Mouse (Mus musculus) stomach, embryonic 16.5 days (tissue): ENCODE measurements around the gene Prr3. TPM values are rescaled to one million over a fixed set of nuclear protein-coding genes. Genes with fewer than 3 reads are reported as not detected.

ENCODE experiments used
- ATAC-seq: fragments of 200-750 bp; cut with Nextera tagmentation; 2 replicates; pipeline ENCODE4 v1.8.0; 2017; ENCODE audit warnings: moderate number of reproducible peaks, moderate TSS enrichment; ENCODE audit not compliant: insufficient read depth, low FRiP score
- H3K27ac ChIP-seq: fragments of 300-500 bp; sonication (generic); 2 replicates; pipeline ENCODE4 v1.5.1; 2014; ENCODE audit warnings: low read length
- H3K27me3 ChIP-seq: fragments of 300-500 bp; sonication (generic); 2 replicates; pipeline ENCODE4 v1.6.1; 2014; ENCODE audit warnings: low read length, control low read depth, mixed read lengths; ENCODE audit not compliant: control insufficient read depth, insufficient read depth
- H3K36me3 ChIP-seq: fragments of 300-500 bp; sonication (generic); 2 replicates; pipeline ENCODE4 v1.6.1; 2014; ENCODE audit warnings: low read length; ENCODE audit not compliant: control insufficient read depth, insufficient read depth
- H3K4me1 ChIP-seq: fragments of 300-500 bp; sonication (generic); 2 replicates; pipeline ENCODE4 v1.6.1; 2014; ENCODE audit warnings: low read length, control low read depth, mixed read lengths; ENCODE audit not compliant: control insufficient read depth, insufficient read depth
- H3K4me2 ChIP-seq: fragments of 300-500 bp; sonication (generic); 2 replicates; pipeline ENCODE4 v1.6.1; 2014; ENCODE audit warnings: low read depth, low read length, mixed read lengths
- H3K4me3 ChIP-seq: fragments of 300-500 bp; sonication (generic); replicated peaks from 2 replicates; pipeline ENCODE4 v1.5.1; 2014; ENCODE audit warnings: mild to moderate bottlenecking, low read length
- H3K9ac ChIP-seq: fragments of 300-500 bp; sonication (generic); 2 replicates; pipeline ENCODE4 v1.6.1; 2014; ENCODE audit warnings: low read length
- H3K9me3 ChIP-seq: fragments of 300-500 bp; sonication (generic); replicated peaks from 2 replicates; pipeline ENCODE4 v1.6.1; 2016; ENCODE audit warnings: low read length, control low read depth; ENCODE audit not compliant: control insufficient read depth
- WGBS: fragments of 180-500 bp; shearing (Covaris S2); extraction: QIAGEN DNeasy Blood & Tissue Kit; methylation state at CpG from one replicate; pipeline ENCODE4 v1.1.7; 2014; 5-methylcytosine and 5-hydroxymethylcytosine counted together
- microRNA counts: library from miRNA; unstranded; fragments of <30 nt; microRNA quantifications from one replicate; lab custom pipeline; 2016
- microRNA-seq: library from miRNA; unstranded; fragments of <30 nt; microRNA quantifications from one replicate; pipeline ENCODE4, GENCODE M21; 2016
- polyA plus RNA-seq: library from polyadenylated mRNA; unstranded; fragments of >200 nt; fragmentation: Nextera tagmentation; extraction: Ambion mirVana; gene quantifications from 2 replicates; pipeline ENCODE4 v1.2.1, GENCODE M21; 2015

The Prr3 gene
- polyA plus RNA-seq, 1 experiment from 2014 or later = 23.4 TPM

GRCm38 (mm10) chr17:35930627-35931026, 49.4 kb downstream of the Prr3 start:
- no peak overlapping the region for H3K27ac ChIP-seq
- WGBS = 95% methylated on average over 12 of the region's 12 CpGs
- H3K36me3 ChIP-seq = peaks cover 32% of the 10 kb centered on the region
- no peak for ATAC-seq
- no peaks in the 10 kb centered on the region for H3K4me1 ChIP-seq
- no peak overlapping the region for H3K4me3 ChIP-seq
- H3K27me3 ChIP-seq = no peaks in the 10 kb centered on the region
- H3K9me3 ChIP-seq = no peaks in the 10 kb centered on the region
- H3K4me2 ChIP-seq = no peak overlapping the region
- no peak overlapping the region for H3K9ac ChIP-seq

- Histone ChIP-seq H3K4me2 (no peak overlapping the region), H3K36me3 (peaks cover 38% of the 10 kb centered on the region), H3K27me3 (no peaks in the 10 kb centered on the region), H3K4me1 (no peaks in the 10 kb centered on the region), H3K9me3 (no peaks in the 10 kb centered on the region), H3K4me3 (no peak overlapping the region), H3K27ac (no peak overlapping the region), H3K9ac (no peak overlapping the region)
- WGBS = 94% methylated on average over 2 of the region's 2 CpGs
- ATAC-seq = no peak
Measured at GRCm38 (mm10) chr17:35929534-35929933, 50.5 kb downstream of the Prr3 start.

GRCm38 (mm10) chr17:35927471-35927870, 52.6 kb downstream of the Prr3 start:
- H3K4me1 ChIP-seq = no peaks in the 10 kb centered on the region
- no peak for ATAC-seq
- no peaks in the 10 kb centered on the region for H3K27me3 ChIP-seq
- H3K4me3 ChIP-seq = no peak overlapping the region
- no peaks in the 10 kb centered on the region for H3K9me3 ChIP-seq
- 38% methylated on average over 1 of the region's 1 CpGs for WGBS
- peaks cover 48% of the 10 kb centered on the region for H3K36me3 ChIP-seq
- no peak overlapping the region for H3K27ac ChIP-seq
- no peak overlapping the region for H3K9ac ChIP-seq
- no peak overlapping the region for H3K4me2 ChIP-seq

GRCm38 (mm10) chr17:35923281-35923680, 56.8 kb downstream of the Prr3 start:
- H3K4me2 ChIP-seq = no peak overlapping the region
- H3K27ac ChIP-seq = no peak overlapping the region
- H3K36me3 ChIP-seq = peaks cover 31% of the 10 kb centered on the region
- no peaks in the 10 kb centered on the region for H3K27me3 ChIP-seq
- H3K4me3 ChIP-seq = no peak overlapping the region
- ATAC-seq = no peak
- peaks cover 21% of the 10 kb centered on the region for H3K4me1 ChIP-seq
- H3K9me3 ChIP-seq = no peaks in the 10 kb centered on the region
- WGBS = 88% methylated on average over 4 of the region's 4 CpGs
- no peak overlapping the region for H3K9ac ChIP-seq

GRCm38 (mm10) chr17:35922566-35922965, 57.5 kb downstream of the Prr3 start:
- WGBS = 79% methylated on average over 3 of the region's 3 CpGs

More at GRCm38 (mm10) chr17:35922566-35922965, 57.5 kb downstream of the Prr3 start:
- Histone ChIP-seq H3K27ac (no peak overlapping the region), H3K27me3 (no peaks in the 10 kb centered on the region), H3K9me3 (no peaks in the 10 kb centered on the region), H3K4me2 (no peak overlapping the region), H3K36me3 (peaks cover 25% of the 10 kb centered on the region), H3K4me1 (peaks cover 21% of the 10 kb centered on the region), H3K4me3 (no peak overlapping the region), H3K9ac (no peak overlapping the region)
- ATAC-seq = no peak

MicroRNAs within 50 kb of the gene (microRNA counts, 519-probe panel; counts per million panel counts)
- 1,462 counts per million, percentile 15 among the panel's probes with 10 or more counts for microRNA mmu-miR-877 (lab: Ali Mortazavi, UCI)

Small RNA genes within 50 kb of the gene (microRNA-seq; reads per million reads assigned to microRNA genes)
- gene Mir877 = 50.1 reads per million, percentile 47 among the genes with 10 or more reads in this experiment

Other genes starting within 250 kb of the Prr3 start
- gene Ier3, start 158.6 kb downstream of the Prr3 start, polyA plus RNA-seq = 22.1 and 24.4 TPM in 2 replicates
- gene Flot1, start 157.0 kb downstream of the Prr3 start, polyA plus RNA-seq = 55.8 and 58.2 TPM in 2 replicates
- 649 and 665 TPM in 2 replicates for gene Tubb5, start 141.9 kb downstream of the Prr3 start, polyA plus RNA-seq
- gene Mdc1, start 138.7 kb downstream of the Prr3 start, polyA plus RNA-seq = 11.7 and 16.2 TPM in 2 replicates
- 48.9 and 51.5 TPM in 2 replicates for gene Nrm, start 118.9 kb downstream of the Prr3 start, polyA plus RNA-seq
- 20.1 and 20.2 TPM in 2 replicates for gene Ppp1r18, start 114.6 kb downstream of the Prr3 start, polyA plus RNA-seq
- 33.8 and 44.1 TPM in 2 replicates for gene Dhx16, start 100.4 kb downstream of the Prr3 start, polyA plus RNA-seq
- 19.1 and 22.9 TPM in 2 replicates for gene 2310061I04Rik, start 82.8 kb downstream of the Prr3 start, polyA plus RNA-seq
- 50.8 and 51.9 TPM in 2 replicates for gene Atat1, start 70.2 kb downstream of the Prr3 start, polyA plus RNA-seq
- gene Mrps18b, start 63.8 kb downstream of the Prr3 start, polyA plus RNA-seq = 83.2 and 87.3 TPM in 2 replicates
- gene Ppp1r10, start 63.8 kb downstream of the Prr3 start, polyA plus RNA-seq = 33.1 and 34.3 TPM in 2 replicates
- 87.7 and 88.9 TPM in 2 replicates for gene Abcf1, start 10.5 kb downstream of the Prr3 start, polyA plus RNA-seq
- gene Gnl1, start 385 bp downstream of the Prr3 start, polyA plus RNA-seq = 42.7 and 45.0 TPM in 2 replicates
- gene H2-T24, start 40.3 kb upstream of the Prr3 start, polyA plus RNA-seq = 2.7 TPM in 2 replicates
- gene H2-T23, start 52.6 kb upstream of the Prr3 start, polyA plus RNA-seq = 16.9 and 17.5 TPM in 2 replicates
- 19.9 and 23.5 TPM in 2 replicates for gene H2-T22, start 62.5 kb upstream of the Prr3 start, polyA plus RNA-seq
- gene Gm6034, start 62.7 kb upstream of the Prr3 start, polyA plus RNA-seq = 0.15 TPM in 1 of 2 replicates, not detected in the other
- 0.85 and 0.89 TPM in 2 replicates for gene Gm11127, start 78.1 kb upstream of the Prr3 start, polyA plus RNA-seq
- gene Gm19684, start 141.4 kb upstream of the Prr3 start, polyA plus RNA-seq = not detected in 2 replicates
- gene Gm7030, start 149.2 kb upstream of the Prr3 start, polyA plus RNA-seq = 0.34 TPM in 1 of 2 replicates, not detected in the other
- gene Gm8909, start 188.3 kb upstream of the Prr3 start, polyA plus RNA-seq = 0.42 and 0.45 TPM in 2 replicates
- gene H2-T3, start 210.1 kb upstream of the Prr3 start, polyA plus RNA-seq = 3.4 and 4.0 TPM in 2 replicates